Mouse (Mus musculus) lung, postnatal 0 days (tissue): ENCODE results near the gene Asb3. TPM values are rescaled to one million over a fixed set of nuclear protein-coding genes. Genes with fewer than 3 reads are reported as not detected.

Experiments used
- polyA plus RNA-seq: library from polyadenylated mRNA; unstranded; fragments of >200 nt; fragmentation: Nextera tagmentation; extraction: Ambion mirVana; gene quantifications from 2 replicates; pipeline ENCODE4 v1.2.1, GENCODE M21; 2015

The Asb3 gene
- polyA plus RNA-seq, 1 experiment from 2014 or later = 17.4 TPM

Other genes with a start within 250 kb of the Asb3 start
- gene Acyp2, start 235.8 kb upstream of the Asb3 start, polyA plus RNA-seq = 43.6 and 50.6 TPM in 2 replicates
- 14.3 and 14.6 TPM in 2 replicates for gene Psme4, start 113.7 kb upstream of the Asb3 start, polyA plus RNA-seq
- 0.06 TPM in 1 of 2 replicates, not detected in the other for gene Gpr75, start 58 bp upstream of the Asb3 start, polyA plus RNA-seq
- 10.3 and 12.1 TPM in 2 replicates for gene Erlec1, start 68.9 kb downstream of the Asb3 start, polyA plus RNA-seq
- gene Chac2, start 100.9 kb downstream of the Asb3 start, polyA plus RNA-seq = 12.6 and 14.1 TPM in 2 replicates